Mouse (Mus musculus) hematopoietic stem cell, adult 5-6 weeks (primary cell): ENCODE measurements around the gene Zdhhc5. TPM values are rescaled to one million over a fixed set of nuclear protein-coding genes. Genes with fewer than 3 reads are reported as not detected.
A peak's percentile ranks its signal among the peaks of the same experiment; 100 is the strongest.

ENCODE experiments used
- ATAC-seq, 2 experiments: fragments of 125-278 bp in 1 of 2; replicated peaks in 1 of 2; 2 replicates each; pipeline ENCODE4 v1.8.0; 2016 to 2017; ENCODE audit warnings: inconsistent platforms in 2 of 2, mild to moderate bottlenecking in 2 of 2, moderate number of reproducible peaks in 2 of 2, low read depth in 1 of 2, moderate TSS enrichment in 1 of 2; ENCODE audit not compliant: low FRiP score in 2 of 2, poor library complexity in 2 of 2, severe bottlenecking in 2 of 2, insufficient read depth in 1 of 2, low TSS enrichment in 1 of 2
- total RNA-seq: library from RNA; stranded (forward); fragments of 172-1452, 232-1000 nt; gene quantifications from 2 replicates; pipeline ENCODE4 v1.2.3, GENCODE M21; 2017

Gene Zdhhc5
- total RNA-seq, 1 experiment from 2014 or later: 33.2 TPM

DNA sequence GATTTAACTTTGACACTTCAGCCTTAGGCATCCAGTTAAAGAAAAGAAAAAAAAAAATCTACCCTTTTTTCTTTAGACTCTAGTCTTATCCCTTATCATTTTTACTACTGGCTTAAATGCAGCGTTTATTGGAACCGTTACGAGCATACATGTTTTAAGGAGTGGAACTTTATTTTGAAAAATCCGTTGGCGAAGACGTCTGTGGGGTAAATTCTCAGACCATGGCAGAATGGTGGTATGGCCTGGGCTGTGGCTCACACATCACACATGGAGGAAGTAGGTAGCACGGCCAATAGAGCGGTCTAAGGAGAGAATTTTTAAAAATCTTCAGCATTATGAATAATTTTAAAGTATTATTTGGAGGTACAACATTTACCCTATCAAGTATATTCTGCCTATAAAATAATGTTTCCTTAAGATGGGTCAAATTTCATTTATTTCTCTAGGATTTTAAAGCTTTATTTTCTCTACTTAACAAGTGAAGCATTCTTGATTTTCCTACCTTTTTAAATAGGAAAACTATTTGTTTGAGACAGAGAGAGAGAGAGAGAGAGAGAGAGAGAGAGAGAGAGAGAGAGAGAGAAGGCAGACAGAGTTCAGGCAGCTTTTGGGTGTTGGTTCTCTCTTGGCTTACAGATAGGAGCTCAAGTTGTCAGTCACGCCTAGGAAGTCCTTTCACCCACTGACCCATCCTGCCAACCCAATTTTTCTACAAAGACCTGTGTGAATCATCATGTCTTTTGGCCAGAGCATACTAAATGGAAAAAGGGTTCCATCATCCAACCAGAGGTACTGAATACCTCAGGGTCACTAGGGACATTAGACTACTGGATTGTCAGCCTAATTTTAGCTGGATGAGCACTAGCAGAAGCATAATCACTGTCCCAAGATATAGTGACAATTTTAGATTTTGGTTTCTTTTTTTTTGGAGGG, 1.7 kb upstream of the Zdhhc5 start:
- no peak for ATAC-seq

DNA sequence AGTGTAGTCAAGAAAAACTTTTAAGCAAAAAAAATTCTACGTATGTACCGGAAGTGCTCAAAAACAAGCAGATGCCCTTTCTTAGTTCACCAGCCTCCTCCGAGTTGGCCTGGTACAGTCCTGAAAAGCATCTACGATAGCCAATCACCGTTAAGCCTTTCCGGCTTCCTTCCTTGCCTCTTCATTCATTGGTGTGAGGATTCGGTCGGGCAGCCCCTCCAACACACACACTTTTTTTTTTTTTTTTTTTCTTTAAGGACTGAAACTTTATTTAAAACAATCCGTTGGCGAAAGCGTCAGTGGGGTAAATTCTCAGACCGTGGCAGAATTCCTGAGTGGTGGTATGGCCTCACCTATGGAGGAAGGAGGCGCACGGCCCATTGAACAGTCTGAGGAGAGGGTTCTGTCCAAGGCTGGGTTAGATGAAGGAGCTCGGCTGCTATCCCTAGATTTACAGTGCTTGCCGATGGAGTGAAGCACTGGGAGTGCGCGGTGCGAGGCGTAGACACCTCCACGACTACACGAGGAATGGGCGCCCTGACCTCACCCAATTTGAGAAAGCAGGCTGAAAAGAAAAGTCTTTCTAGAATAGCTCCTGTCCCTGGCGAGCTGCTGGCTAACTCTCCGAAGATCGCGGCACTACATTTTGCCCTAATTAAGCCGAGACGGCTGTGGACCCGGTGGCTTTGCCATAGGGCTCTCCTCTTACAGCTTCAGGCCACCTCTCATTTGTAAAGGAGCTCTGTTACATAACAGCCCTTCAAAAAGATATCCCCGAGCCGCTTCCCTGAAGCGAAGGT, 782 bp upstream of the Zdhhc5 start:
- ATAC-seq: peak; percentile 92 to 94

DNA sequence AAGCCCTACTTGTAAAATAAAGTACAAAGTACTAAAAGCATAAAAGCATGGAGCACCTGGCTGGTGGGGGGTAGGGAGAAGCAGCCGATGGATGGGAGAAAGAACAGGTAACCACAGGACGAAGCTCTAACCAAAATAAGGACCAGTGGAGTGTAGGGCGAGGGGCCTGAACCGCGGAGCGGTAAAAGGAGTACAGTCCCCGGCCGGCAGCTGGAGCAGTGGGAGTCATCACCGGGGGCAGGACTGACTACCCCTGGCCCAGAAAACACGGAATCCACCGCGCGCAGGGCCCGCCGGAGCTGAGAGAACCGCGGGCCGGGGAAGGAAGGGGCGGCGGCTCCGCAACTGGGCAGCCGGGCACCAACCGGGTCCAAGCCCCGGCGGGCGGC, 564 bp downstream of the Zdhhc5 start:
- ATAC-seq: no peak

DNA sequence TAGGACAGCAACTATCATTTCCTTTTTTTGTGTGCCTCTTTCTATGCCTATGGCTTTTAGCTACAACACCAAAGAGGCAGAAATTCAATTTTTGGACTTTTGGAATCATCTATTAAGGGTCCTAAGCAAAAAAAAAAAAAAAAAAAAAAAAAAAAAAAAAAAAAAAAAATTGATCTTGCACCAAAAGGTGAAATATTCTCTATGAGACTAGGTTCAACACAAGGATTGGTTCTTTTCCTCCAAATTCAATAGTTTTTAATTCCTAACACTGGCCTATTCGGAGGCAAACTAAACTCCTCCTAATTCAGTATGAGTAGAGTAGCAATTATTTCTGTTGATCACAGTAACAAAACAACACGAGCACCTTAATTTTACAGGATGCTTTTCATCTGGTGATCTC, 3.1 kb downstream of the Zdhhc5 start:
- ATAC-seq: no peak

DNA sequence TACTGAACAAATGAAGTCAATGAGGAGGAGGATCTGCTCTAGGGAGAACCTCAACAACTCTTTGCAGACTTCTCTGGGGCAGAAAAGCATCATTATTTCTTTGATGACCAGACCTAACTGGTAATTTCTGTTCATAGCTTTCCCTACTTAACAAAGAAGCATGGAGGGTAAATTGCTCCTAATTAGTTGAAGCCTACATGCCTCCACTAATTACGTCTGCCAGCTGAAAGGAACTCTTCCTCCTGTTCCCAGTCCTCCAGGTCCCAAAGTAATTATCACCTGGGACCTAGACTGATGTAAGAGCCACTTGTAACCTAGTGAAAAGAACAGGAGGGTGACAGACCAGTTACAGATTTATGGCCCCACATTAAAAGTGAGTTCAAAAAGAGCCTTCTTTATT, 7.5 kb downstream of the Zdhhc5 start:
- no peak for ATAC-seq

DNA sequence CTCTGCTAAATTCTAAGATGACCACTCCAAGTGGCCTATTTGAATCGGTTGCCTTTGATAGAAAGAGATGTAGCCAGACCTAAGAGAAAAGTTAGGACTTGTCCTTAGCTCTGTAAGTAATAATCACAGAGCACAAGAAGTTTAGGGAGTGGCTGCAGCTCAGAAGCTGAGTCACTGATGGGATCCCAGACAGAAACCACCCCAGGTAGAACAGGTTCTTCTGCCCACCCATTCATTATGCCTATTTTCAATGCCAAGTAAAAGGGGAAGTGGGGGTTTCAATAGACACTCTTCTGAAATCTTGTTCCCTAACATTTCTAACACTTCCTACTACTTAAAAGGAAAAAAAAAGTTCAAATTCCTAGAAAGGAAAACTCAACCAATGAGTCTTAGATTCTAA, 9.7 kb downstream of the Zdhhc5 start:
- ATAC-seq: peak; percentile 12 to 36; a peak in 1 of 4 replicates

DNA sequence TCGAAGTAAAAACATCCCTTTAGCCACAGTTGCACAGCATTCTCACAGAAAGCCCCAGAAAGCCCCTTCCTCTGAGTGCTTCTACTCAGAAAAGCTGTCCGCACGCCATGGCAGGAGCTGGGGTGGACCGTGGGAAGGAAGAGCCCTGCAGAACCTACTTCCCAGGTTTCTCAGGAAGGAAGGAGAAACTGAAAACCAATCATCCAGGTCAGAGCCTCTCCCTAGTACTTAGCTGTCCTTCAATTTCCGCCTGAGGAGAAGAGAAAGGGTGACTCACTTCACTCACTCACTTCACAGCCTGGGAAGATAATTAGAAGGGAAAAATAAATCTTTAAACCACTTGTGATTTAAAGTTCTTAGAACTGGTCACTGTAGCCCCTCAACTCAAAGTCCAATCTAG, 10.7 kb downstream of the Zdhhc5 start:
- ATAC-seq: no peak

DNA sequence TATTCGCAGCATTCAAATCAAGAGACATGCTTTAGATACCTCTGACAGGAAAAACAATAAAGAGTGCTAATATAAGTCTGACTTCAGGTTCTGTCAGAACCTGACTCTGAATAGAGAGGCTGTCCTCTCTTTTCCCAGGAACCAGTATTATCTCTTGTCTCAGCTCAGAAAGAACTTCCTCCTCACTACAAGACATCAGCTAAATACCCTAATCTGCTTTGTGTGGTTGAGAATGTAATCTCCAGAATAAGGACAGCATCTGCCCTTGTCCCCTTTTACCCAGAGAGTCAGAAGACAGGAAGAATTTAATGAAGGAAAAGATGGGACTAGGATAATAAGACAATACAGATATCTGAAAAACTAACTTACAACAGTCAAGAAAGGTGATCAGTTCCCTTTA, 11.5 kb downstream of the Zdhhc5 start:
- no peak for ATAC-seq

DNA sequence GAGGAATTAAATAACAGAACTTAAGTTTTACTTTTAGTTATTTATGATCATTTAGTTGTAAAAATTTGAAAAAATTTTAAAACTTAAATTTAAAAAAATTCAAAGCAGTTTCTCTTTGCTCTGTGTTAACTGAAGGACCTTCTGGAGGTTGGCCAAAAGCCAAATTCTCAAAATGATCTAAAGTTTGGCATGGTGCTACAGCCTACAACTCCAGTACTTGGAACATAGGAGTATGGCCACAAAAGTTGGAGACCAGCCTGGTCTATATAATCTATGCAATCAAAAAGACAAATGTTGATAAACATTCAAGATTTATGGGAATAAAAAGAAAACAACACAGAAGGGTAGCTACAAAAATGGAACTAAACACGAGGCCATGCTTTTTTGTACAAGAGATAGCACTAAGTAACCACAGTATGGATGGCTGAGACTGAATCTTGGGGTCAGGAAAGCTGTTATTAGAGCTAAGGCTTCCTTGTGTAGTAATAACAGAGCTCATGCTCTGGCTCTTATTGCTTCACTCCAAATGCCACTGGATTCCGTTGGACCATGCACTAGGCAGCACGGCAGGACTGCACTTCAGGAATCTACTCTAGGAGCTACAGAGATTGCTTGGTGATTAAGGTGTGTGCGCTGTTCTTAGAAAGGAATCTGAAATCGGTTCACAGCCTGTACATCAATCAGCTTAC, 19.8 kb downstream of the Zdhhc5 start:
- no peak for ATAC-seq

DNA sequence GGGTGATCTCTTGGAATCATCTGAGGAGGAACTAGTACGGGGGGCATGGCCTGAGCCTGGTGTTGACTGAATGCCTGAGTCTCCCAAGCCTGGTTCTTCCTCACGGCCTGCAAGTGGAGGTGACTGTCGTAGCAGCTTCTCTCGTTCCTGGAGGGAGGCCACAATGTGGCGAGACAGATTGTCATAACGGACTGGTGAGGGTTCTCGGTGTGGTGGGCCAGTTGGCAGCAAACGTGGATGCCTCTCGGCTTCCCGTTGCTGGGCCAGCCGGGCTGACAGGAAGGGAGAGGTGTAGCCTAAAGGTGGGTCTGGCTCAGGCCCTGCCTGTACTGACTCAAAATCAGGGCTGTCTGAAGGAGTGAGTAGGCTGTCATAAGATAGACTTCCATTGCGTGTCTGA, 24.9 kb downstream of the Zdhhc5 start:
- no peak for ATAC-seq

DNA sequence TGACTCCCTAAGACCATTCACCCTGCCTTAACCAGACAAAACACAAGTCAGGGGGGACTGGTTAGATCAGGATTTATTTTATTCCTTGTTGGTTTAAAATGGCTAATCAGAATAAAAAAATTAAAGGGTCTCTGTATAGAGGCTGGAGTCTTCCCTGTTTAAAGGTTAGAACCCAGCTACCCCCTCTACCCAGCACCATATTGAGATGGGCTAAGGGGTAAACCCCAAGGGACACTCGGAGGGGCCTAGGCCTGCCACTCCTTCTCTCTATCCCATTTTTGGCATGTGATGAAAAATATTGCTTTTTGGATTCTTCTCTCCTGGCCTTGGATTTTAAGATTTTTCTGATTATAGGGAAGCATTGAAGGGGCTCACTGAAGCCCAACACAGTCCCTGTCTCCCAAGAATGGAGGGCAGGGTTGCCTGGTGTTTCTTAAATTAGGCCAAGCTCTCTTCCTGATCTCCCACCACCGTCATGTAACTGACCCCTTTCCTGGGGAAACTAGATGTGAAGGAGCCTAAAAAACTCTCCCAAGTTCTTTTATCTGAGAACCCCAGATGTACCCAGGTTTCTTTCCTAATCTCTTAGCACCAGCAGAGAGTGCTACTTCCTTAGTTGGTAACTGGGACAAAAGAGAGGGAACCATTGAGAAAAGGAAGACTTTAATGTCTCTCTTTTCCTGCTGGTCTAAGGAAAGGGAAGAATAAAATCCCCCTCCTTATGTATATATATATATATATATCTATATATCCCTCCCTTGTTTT, 26.7 kb downstream of the Zdhhc5 start:
- ATAC-seq: no peak

DNA sequence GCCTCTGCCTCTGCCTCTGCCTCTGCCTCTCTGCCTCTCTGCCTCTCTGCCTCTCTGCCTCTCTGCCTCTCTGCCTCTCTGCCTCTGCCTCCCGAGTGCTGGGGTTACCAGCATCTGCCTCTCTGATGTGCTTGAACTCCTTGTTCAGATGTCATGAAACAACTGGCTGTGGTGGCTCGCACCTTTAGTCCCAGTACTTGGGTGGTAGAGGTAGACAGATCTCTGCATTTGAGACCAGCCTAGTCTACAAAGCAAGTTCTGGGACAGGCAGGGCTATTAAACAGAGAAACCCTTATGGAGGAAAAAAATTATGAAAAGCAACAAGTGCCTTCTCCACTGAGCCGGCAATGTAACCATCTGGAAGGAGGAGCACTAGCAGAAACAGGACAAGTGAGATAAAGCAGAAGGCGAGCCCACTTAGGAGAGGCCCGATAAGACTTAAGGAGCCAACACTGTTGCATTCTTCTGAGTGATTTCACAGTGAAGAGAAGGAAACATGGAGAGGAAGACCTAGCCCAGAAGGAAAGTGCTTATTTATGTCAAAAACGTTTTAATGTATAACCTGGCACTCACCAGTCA, 32.3 kb downstream of the Zdhhc5 start:
- no peak for ATAC-seq

DNA sequence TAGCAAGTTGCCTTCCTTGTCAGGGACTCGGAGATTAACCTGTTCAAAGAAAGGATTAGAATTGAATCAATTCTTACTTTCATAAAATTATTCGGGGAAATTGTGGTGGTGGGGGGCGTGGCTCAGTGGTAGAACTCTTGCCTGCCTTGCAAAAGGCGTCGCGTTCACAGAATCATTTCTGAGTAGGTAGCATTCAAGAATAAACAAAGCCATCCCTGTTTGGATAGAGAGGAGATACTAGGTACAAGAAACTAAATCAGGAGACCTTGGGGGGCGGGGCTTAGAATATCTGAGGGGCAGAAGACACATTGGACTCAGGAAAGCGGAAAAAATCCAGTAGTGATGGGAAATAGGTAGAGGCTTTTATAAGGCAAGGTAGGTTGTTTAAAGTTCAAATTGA, 36.0 kb downstream of the Zdhhc5 start, which contains the start of gene Tmx2:
Tmx2 (minus strand) TSS at position 125 of the 400 bp plus-strand sequence.
- ATAC-seq: no peak

DNA sequence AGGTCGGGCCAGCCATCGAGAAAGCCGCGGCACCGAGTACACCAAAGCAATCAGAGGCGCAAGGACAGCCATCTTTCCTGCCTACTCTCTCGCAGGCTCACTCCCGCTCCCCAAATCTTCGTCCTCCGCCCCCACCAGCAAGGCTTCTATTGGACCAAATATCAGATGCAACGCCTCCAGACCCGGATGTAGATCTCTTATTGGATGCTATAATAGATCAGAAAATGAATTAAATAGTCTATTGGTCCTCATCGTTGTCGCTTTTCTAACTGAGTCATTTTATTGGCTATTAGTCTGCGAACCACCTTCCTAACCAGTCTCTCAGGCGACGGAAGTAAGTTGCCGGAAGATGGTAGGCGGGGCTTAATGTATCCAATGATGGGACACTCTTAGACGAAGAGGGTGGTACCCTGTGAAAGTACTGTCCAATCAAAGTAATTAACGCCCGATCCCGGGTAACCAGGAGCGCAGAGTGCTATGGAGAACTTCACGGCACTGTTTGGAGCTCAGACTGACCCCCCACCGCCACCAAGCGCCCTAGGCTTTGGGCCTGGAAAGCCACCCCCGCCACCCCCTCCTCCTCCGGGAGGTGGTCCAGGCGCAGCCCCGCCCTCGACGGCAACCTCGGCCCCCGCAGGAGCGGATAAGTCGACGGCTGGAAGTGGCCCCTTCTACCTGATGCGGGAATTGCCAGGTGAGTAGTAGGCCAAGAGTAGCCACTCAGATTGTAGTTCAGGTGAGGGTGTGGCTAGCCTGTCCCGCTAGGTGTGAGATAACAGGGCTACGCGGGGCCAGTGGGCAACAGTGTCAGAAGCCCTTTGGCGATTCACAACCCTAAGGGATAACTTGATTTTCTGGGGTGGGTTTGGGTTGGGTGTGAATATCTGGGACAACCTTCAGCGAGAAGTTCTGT, 36.8 kb downstream of the Zdhhc5 start, which contains the start of the genes Gm28635 and Med19:
Gm28635 (minus strand) TSS at position 74 of the 913 bp plus-strand sequence.
Med19 (plus strand) TSS at position 435 of the 913 bp plus-strand sequence.
- ATAC-seq: peak; percentile 98 to 99

DNA sequence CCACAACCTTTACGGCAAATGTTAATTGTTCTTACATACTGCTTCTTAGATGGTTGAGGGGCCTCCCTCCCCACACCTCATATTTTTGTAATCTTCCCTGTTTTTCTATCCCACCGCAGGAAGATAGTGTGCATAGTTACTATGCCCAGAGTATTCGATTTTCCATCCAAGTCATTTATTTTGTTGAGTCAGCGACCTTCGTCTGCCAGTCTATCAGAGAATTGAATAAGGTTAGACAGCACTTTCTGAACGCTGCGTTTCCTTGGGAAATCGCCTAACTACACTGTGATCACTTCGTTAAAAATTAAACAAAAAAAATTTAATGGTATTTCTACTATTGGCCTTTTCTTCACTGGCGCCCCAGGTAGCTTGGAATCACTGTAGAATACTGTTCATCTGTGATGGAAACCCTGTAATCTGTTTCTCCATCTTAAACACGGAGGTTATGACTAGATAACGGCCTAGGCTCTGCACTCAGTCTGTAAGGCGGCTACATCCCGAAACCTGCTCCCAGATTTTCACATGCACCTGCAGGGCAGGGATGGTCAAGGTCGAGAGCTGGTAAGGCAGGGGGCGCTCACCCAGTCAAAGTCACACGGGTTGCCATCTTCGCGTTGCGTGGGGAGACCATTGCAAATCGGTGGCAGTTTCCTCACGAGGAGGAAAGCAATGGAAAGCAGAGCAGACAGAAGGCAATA, 37.6 kb downstream of the Zdhhc5 start:
- ATAC-seq: peak; percentile 15 to 52; a peak in 3 of 4 replicates
